Mouse (Mus musculus) testis, adult 2 months (tissue): Measurements from ENCODE around the gene Ppm1h. TPM values are rescaled to one million over a fixed set of nuclear protein-coding genes. Genes with fewer than 3 reads are reported as not detected.
"Not testable (repeated sequence)": the region's sequence is repeated elsewhere in the genome, so short reads cannot be mapped to it uniquely, and the experiment has no call there.

Experiments used
- H3K27ac ChIP-seq: fragments of 200-500 bp; 2 replicates; pipeline ENCODE4 v1.5.1; 2012; ENCODE audit warnings: low read depth, low read length; ENCODE audit not compliant: control insufficient read depth, insufficient read depth
- H3K27me3 ChIP-seq: fragments of 200-500 bp; 2 replicates; pipeline ENCODE4 v1.6.1; 2012; ENCODE audit warnings: mild to moderate bottlenecking, low read length, moderate library complexity; ENCODE audit not compliant: control insufficient read depth, insufficient read depth
- H3K36me3 ChIP-seq: fragments of 200-500 bp; 2 replicates; pipeline ENCODE4 v1.6.1; 2012; ENCODE audit warnings: mild to moderate bottlenecking, low read length; ENCODE audit not compliant: control insufficient read depth, insufficient read depth
- H3K4me1 ChIP-seq: fragments of 200-500 bp; 2 replicates; pipeline ENCODE4 v1.6.1; 2012; ENCODE audit warnings: low read length; ENCODE audit not compliant: control insufficient read depth, insufficient read depth
- H3K4me3 ChIP-seq: fragments of 200-500 bp; 2 replicates; pipeline ENCODE4 v1.5.1; 2012; ENCODE audit warnings: low read depth, mild to moderate bottlenecking, low read length, moderate library complexity, mixed read lengths; ENCODE audit not compliant: control insufficient read depth
- CTCF ChIP-seq: fragments of 200-500 bp; IDR thresholded peaks from 2 replicates; pipeline ENCODE4 v1.5.1; 2012; ENCODE audit warnings: low read depth, mild to moderate bottlenecking, inconsistent platforms, low read length, moderate library complexity; ENCODE audit not compliant: control insufficient read depth, insufficient read depth, insufficient replicate concordance
- POLR2A ChIP-seq: fragments of 200-500 bp; IDR thresholded peaks from 2 replicates; pipeline ENCODE4 v1.6.1; 2012; ENCODE audit warnings: low read depth, mild to moderate bottlenecking, inconsistent platforms, low read length, moderate library complexity; ENCODE audit not compliant: control insufficient read depth
- polyA plus RNA-seq: library from polyadenylated mRNA; depleted of rRNA; stranded (reverse); fragments of >200 nt; gene quantifications from 2 replicates; pipeline ENCODE4 v1.2.3, GENCODE M21; 2012

Gene Ppm1h
- polyA plus RNA-seq, 1 experiment, result 13.5 TPM

DNA sequence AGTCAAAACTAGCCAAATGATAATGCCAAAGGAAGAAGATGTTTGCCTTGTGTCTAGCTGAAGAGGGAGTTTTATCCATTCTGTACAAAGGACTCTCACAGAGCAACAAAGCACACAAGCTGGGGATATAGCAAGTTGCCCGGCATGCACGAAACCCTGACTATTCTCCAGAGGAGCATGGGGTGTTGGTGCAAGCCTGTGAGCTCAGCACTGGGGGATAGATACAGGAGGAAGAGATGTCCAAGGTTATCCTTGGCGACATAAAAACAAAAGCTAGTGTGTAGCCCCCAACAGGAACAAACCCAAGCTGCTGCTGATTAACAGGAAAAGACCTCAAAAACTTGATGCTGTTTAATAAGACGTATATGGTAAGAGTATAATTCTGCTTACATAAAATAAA lies 247.7 kb downstream of the Ppm1h start:
- Histone ChIP-seq H3K4me3 (no peak overlapping the region), H3K27ac (no peak overlapping the region), H3K4me1 (peaks cover 7% of the 10 kb centered on the region; the same call in 1 of the 2 replicates), H3K27me3 (no peaks in the 10 kb centered on the region), H3K36me3 (no peaks in the 10 kb centered on the region)
- no peak for TF ChIP-seq CTCF
- TF ChIP-seq POLR2A, result no peak

- Histone ChIP-seq H3K27me3 (no peaks in the 10 kb centered on the region), H3K4me3 (no peak overlapping the region), H3K27ac (no peak overlapping the region), H3K36me3 (no peaks in the 10 kb centered on the region), H3K4me1 (peaks cover 7% of the 10 kb centered on the region)
- TF ChIP-seq POLR2A (no peak), CTCF (no peak)
Measured at GRCm38 (mm10) chr10:122930520-122930919, 252.0 kb downstream of the Ppm1h start.

DNA sequence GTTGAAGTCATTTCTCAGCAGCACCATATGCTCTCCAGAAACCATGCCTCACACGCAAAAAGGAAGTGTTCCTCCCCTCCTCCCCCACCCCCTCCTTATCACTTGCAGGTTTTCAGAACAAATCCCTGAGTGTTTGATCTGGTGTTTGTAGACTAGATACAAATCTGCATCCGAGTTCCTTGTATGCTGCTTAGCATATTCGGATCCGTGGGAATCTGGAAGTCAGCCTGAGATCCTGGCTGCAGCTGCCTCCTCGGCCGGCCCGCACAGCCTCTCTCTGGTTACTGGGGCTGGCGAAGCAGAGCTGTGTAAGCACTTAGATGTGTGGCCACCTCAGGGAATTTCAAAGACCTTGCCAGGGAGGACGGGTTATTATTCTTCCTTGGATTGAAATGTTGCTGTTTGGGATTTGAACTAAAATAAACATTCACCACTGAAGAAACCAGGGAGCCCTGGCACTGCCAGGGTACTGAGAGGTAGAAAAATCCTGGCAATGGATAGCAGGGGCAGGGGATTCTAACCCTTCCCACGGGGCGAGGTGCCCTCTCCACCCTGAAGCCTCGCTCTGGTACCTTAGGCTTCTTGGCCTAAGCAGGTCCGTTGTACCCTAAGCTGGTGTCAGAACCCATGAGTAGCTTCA lies 252.8 kb downstream of the Ppm1h start:
- H3K4me1 ChIP-seq, result peaks cover 7% of the 10 kb centered on the region
- no peak for TF ChIP-seq CTCF
- TF ChIP-seq POLR2A, result no peak
- H3K36me3 ChIP-seq, result no peaks in the 10 kb centered on the region
- H3K27me3 ChIP-seq, result no peaks in the 10 kb centered on the region
- H3K4me3 ChIP-seq, result no peak overlapping the region
- H3K27ac ChIP-seq, result no peak overlapping the region

DNA sequence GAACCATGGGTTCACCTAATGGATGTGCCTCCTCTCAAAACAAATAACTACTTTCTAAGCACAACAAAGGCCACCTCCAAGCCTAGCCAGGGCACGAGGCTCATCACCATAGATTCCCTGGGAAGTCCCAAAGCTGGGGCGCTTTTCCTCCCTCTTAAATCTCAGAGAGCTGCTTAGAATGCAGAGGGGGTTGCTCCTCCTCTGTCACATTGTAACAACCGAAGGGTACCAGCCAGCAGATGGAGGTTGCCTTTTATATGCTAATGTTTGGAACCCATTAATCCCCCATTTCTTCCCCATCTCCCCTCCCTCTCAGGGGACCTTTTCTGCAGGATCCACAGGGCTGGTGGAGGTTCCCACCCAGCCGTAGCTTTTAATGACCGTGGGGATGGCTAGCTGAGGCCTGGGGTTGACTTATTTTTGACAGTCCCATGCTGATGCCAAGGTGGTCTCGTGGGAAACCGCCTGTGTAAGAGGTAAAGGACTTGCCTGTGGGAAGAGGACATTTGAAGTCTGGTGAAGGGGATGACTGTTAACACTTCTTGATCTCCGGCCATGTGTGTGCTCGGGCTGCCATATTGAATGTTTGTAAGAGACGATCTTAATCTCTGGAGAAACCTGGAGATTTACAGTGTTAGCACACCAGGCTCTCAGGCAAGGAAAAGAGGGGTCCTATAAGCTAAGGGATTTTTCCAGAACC lies 253.4 kb downstream of the Ppm1h start:
- no peak overlapping the region for H3K4me3 ChIP-seq
- H3K27ac ChIP-seq, result no peak overlapping the region
- TF ChIP-seq POLR2A, result no peak
- no peaks in the 10 kb centered on the region for H3K36me3 ChIP-seq
- H3K4me1 ChIP-seq, result peaks cover 7% of the 10 kb centered on the region
- H3K27me3 ChIP-seq, result no peaks in the 10 kb centered on the region

- Histone ChIP-seq H3K4me1 (peaks cover 7% of the 10 kb centered on the region), H3K27me3 (no peaks in the 10 kb centered on the region), H3K36me3 (no peaks in the 10 kb centered on the region), H3K4me3 (no peak overlapping the region), H3K27ac (no peak overlapping the region)
- TF ChIP-seq POLR2A, result no peak
- no peak for TF ChIP-seq CTCF
Measured at GRCm38 (mm10) chr10:122933053-122933838, 254.7 kb downstream of the Ppm1h start.

DNA sequence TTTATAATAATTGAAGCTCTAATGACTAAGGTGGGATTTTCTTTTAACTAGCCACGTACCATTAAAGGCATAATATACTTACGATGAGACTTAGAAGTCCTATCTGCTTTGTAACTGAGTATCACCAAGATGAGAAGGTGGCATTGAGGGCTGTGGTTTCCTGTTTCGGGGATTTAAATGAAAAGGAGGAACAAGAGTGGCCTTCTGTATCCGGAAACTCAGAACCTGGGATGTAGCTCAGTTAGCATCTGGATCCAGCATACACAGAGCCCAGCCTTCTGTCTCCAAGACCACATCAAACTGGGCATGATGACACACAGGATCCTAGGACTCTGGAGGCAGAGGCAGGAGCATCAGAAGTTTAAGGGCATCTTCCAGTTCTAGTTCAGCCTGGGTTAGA lies 256.8 kb downstream of the Ppm1h start:
- H3K27ac ChIP-seq, H3K4me1 ChIP-seq, H3K27me3 ChIP-seq, H3K4me3 ChIP-seq, H3K36me3 ChIP-seq: not testable (repeated sequence)

GRCm38 (mm10) chr10:122937380-122937779 lies 258.8 kb downstream of the Ppm1h start:
- not testable (repeated sequence) for H3K4me3 ChIP-seq, H3K36me3 ChIP-seq, H3K27me3 ChIP-seq, H3K27ac ChIP-seq, H3K4me1 ChIP-seq

- TF ChIP-seq POLR2A, result no peak
- no peak for TF ChIP-seq CTCF
- Histone ChIP-seq H3K4me1 (no peaks in the 10 kb centered on the region), H3K36me3 (no peaks in the 10 kb centered on the region), H3K27me3 (no peaks in the 10 kb centered on the region), H3K4me3 (no peak overlapping the region), H3K27ac (no peak overlapping the region)
Measured at GRCm38 (mm10) chr10:122939546-122939945, 261.0 kb downstream of the Ppm1h start.
